Mouse (Mus musculus) olfactory bulb, adult 2 months (tissue): ENCODE measurements around the gene Gm10100. TPM values are rescaled to one million over a fixed set of nuclear protein-coding genes. Genes with fewer than 3 reads are reported as not detected.
"Not testable (repeated sequence)": the region's sequence is repeated elsewhere in the genome, so short reads cannot be mapped to it uniquely, and the experiment has no call there.

ENCODE experiments used
- H3K27ac ChIP-seq: fragments of 200-500 bp; 2 replicates; pipeline ENCODE4 v1.5.1; 2012; ENCODE audit warnings: low read depth, low read length; ENCODE audit not compliant: insufficient read depth
- H3K4me1 ChIP-seq: fragments of 200-500 bp; 2 replicates; pipeline ENCODE4 v1.6.1; 2012; ENCODE audit warnings: low read length; ENCODE audit not compliant: control insufficient read depth, insufficient read depth
- H3K4me3 ChIP-seq: fragments of 200-500 bp; 2 replicates; pipeline ENCODE4 v1.5.1; 2012; ENCODE audit warnings: mild to moderate bottlenecking, low read depth, low read length, moderate library complexity; ENCODE audit not compliant: insufficient read depth
- CTCF ChIP-seq: fragments of 200-500 bp; IDR thresholded peaks from 2 replicates; pipeline ENCODE4 v1.5.1; 2012; ENCODE audit warnings: low read depth, mild to moderate bottlenecking, low read length, moderate library complexity; ENCODE audit not compliant: insufficient read depth
- POLR2A ChIP-seq: fragments of 200-500 bp; IDR thresholded peaks from 2 replicates; pipeline ENCODE4 v1.6.1; 2012; ENCODE audit warnings: mild to moderate bottlenecking, low read depth, low read length, moderate library complexity; ENCODE audit not compliant: insufficient read depth
- WGBS: fragments of 180-500 bp; shearing (Covaris S2); methylation state at CpG from one replicate; pipeline ENCODE4 v1.1.7; 2018; 5-methylcytosine and 5-hydroxymethylcytosine counted together
- polyA plus RNA-seq: library from polyadenylated mRNA; stranded (reverse); fragments of >200 nt; gene quantifications from 2 replicates; pipeline ENCODE4 v1.2.4, GENCODE M21; 2012; ENCODE audit warnings: low replicate concordance; ENCODE audit not compliant: missing spikeins, insufficient read depth, insufficient read length

The Gm10100 gene
- not detected in 2 replicates for polyA plus RNA-seq

- WGBS: 48% methylated on average over 3 of the region's 3 CpGs
- peaks cover 4% of the 10 kb centered on the region; the same call in 1 of the 2 replicates for H3K4me1 ChIP-seq
- H3K4me3 ChIP-seq: no peak within 1 kb of the TSS
- no peak within 1 kb of the TSS for H3K27ac ChIP-seq
- TF ChIP-seq POLR2A (no peak), CTCF (no peak)
Observed at GRCm38 (mm10) chr10:77726186-77726585, at the start of gene Gm10100. Gene Gm10100, plus strand, starts transcription at chr10:77726486.

GRCm38 (mm10) chr10:77677562-77677961, 48.7 kb upstream of the Gm10100 start:
- Histone ChIP-seq H3K4me3 (0 out of 2 replicates have a peak overlapping the region, but pooled peaks have one; percentile 3), H3K27ac (no peak overlapping the region), H3K4me1 (peaks cover 14% of the 10 kb centered on the region)
- no peak for TF ChIP-seq CTCF
- no peak for TF ChIP-seq POLR2A
- under 1% methylated on average over 35 of the region's 35 CpGs for WGBS

GRCm38 (mm10) chr10:77682994-77683393, 43.3 kb upstream of the Gm10100 start:
- Histone ChIP-seq H3K4me1 (peaks cover 14% of the 10 kb centered on the region), H3K27ac (no peak overlapping the region), H3K4me3 (no peak overlapping the region)
- 81% methylated on average over 7 of the region's 7 CpGs for WGBS
- TF ChIP-seq CTCF (no peak), POLR2A (no peak)

- Histone ChIP-seq H3K4me3 (no peak overlapping the region), H3K4me1 (peaks cover 13% of the 10 kb centered on the region), H3K27ac (no peak overlapping the region)
- WGBS: 51% methylated on average over 8 of the region's 8 CpGs
- TF ChIP-seq POLR2A: no peak
- no peak for TF ChIP-seq CTCF
Observed at GRCm38 (mm10) chr10:77684181-77684580, 42.1 kb upstream of the Gm10100 start.

- TF ChIP-seq CTCF (no peak), POLR2A (no peak)
- whole genome bisulfite sequencing: 24% methylated on average over 22 of the region's 22 CpGs
- no peak within 1 kb of the TSS for H3K27ac ChIP-seq
- peaks cover 27% of the 10 kb centered on the region for H3K4me1 ChIP-seq
- no peak within 1 kb of the TSS for H3K4me3 ChIP-seq
Observed at GRCm38 (mm10) chr10:77685895-77686664, 40.2 kb upstream of the Gm10100 start, which contains the start of gene Tspear. Gene Tspear, plus strand, starts transcription at chr10:77686569.

- 63% methylated on average over 10 of the region's 10 CpGs for WGBS
- H3K4me3 ChIP-seq: no peak overlapping the region
- TF ChIP-seq POLR2A: no peak
- no peak for TF ChIP-seq CTCF
- peaks cover 27% of the 10 kb centered on the region for H3K4me1 ChIP-seq
- no peak overlapping the region for H3K27ac ChIP-seq
Observed at GRCm38 (mm10) chr10:77687021-77687420, 39.3 kb upstream of the Gm10100 start.

- not testable (repeated sequence) for H3K4me3 ChIP-seq
- peaks cover 27% of the 10 kb centered on the region for H3K4me1 ChIP-seq
- 58% methylated on average over 3 of the region's 3 CpGs for WGBS
Observed at GRCm38 (mm10) chr10:77690356-77690807, 35.9 kb upstream of the Gm10100 start, which contains the start of gene Gm19402. Gene Gm19402, minus strand, starts transcription at chr10:77690757.

GRCm38 (mm10) chr10:77697133-77697532, 29.2 kb upstream of the Gm10100 start, which contains the start of gene Gm9508:
Gene Gm9508, minus strand, starts transcription at chr10:77697233.
- H3K27ac ChIP-seq: no peak within 1 kb of the TSS
- peaks cover 3% of the 10 kb centered on the region; the same call in 1 of the 2 replicates for H3K4me1 ChIP-seq
- WGBS: 56% methylated on average over 4 of the region's 4 CpGs
- H3K4me3 ChIP-seq: no peak within 1 kb of the TSS
- no peak for TF ChIP-seq CTCF
- TF ChIP-seq POLR2A: no peak

More at GRCm38 (mm10) chr10:77690356-77690807, 35.9 kb upstream of the Gm10100 start, which contains the start of gene Gm19402:
- not testable (repeated sequence) for H3K27ac ChIP-seq

GRCm38 (mm10) chr10:77706326-77706725, 20.0 kb upstream of the Gm10100 start, which contains the start of gene Gm10272:
Gene Gm10272, plus strand, starts transcription at chr10:77706626.
- TF ChIP-seq CTCF (no peak), POLR2A (no peak)
- Histone ChIP-seq H3K27ac (no peak within 1 kb of the TSS), H3K4me3 (no peak within 1 kb of the TSS), H3K4me1 (no peaks in the 10 kb centered on the region)
- WGBS: 100% methylated on average over 1 of the region's 1 CpGs
